Mouse (Mus musculus) heart, adult 2 months (tissue): Measurements from ENCODE around the gene Rarres2. TPM values are rescaled to one million over a fixed set of nuclear protein-coding genes. Genes with fewer than 3 reads are reported as not detected.

Experiments
- DNase-seq, 2 experiments: peaks; one replicate each; pipeline ENCODE4 v3.0.0; 2021
- H3K27ac ChIP-seq: fragments of 200-600 bp; 2 replicates; pipeline ENCODE4 v1.8.1; 2022
- H3K27me3 ChIP-seq: fragments of 200-500 bp; 2 replicates; pipeline ENCODE4 v1.6.1; 2012; ENCODE audit warnings: mild to moderate bottlenecking, low read length, inconsistent platforms, mixed read lengths; ENCODE audit not compliant: control insufficient read depth, insufficient read depth
- H3K36me3 ChIP-seq: fragments of 200-500 bp; 2 replicates; pipeline ENCODE4 v1.6.1; 2012; ENCODE audit warnings: low read length, inconsistent platforms; ENCODE audit not compliant: control insufficient read depth, insufficient read depth
- H3K4me1 ChIP-seq: fragments of 200-500 bp; 2 replicates; pipeline ENCODE4 v1.6.1; 2011; ENCODE audit warnings: low read length; ENCODE audit not compliant: control insufficient read depth, insufficient read depth
- H3K4me3 ChIP-seq: fragments of 200-600 bp; 2 replicates; pipeline ENCODE4 v1.8.1; 2022
- H3K79me2 ChIP-seq: fragments of 200-500 bp; replicated peaks from 2 replicates; pipeline ENCODE4 v1.6.1; 2012; ENCODE audit warnings: mild to moderate bottlenecking, inconsistent platforms, low read length, moderate library complexity, mixed read lengths; ENCODE audit not compliant: control insufficient read depth, insufficient read depth
- H3K9ac ChIP-seq: fragments of 200-500 bp; 2 replicates; pipeline ENCODE4 v1.6.1; 2012; ENCODE audit warnings: low read depth, mild to moderate bottlenecking, control low read depth, inconsistent platforms, low read length, mixed read lengths
- CTCF ChIP-seq: fragments of 200-600 bp; IDR thresholded peaks from 2 replicates; pipeline ENCODE4 v1.8.1; 2022; ENCODE audit warnings: antibody characterized with exemption, mild to moderate bottlenecking, moderate library complexity
- EP300 ChIP-seq: fragments of 200-500 bp; IDR thresholded peaks from 2 replicates; pipeline ENCODE4 v1.6.1; 2011; ENCODE audit warnings: low read depth, low read length, control low read depth; ENCODE audit not compliant: insufficient read depth
- POLR2A ChIP-seq: fragments of 200-500 bp; IDR thresholded peaks from 2 replicates; pipeline ENCODE4 v1.6.1; 2011; ENCODE audit warnings: mild to moderate bottlenecking, low read depth, low read length, control low read depth; ENCODE audit not compliant: insufficient read depth
- WGBS: fragments of 180-500 bp; shearing (Covaris S2); methylation state at CpG from one replicate; pipeline ENCODE4 v1.1.7; 2018; 5-methylcytosine and 5-hydroxymethylcytosine counted together
- intact Hi-C: fragments of 180-260 bp; cut with DNase I; formaldehyde crosslinking; loops from one replicate; pipeline ENCODE4 v1.15.1; 2025
- long read RNA-seq: library from polyadenylated mRNA; stranded (forward); transcript quantifications from one replicate; pipeline ENCODE4 v2.0.0, GENCODE M21; 2021
- polyA plus RNA-seq: library from polyadenylated mRNA; depleted of rRNA; stranded (reverse); fragments of >200 nt; gene quantifications from 2 replicates; pipeline ENCODE4 v1.2.3, GENCODE M21; 2012; rRNA removed
- total RNA-seq, 2 experiments: library from RNA; stranded (reverse); gene quantifications; 2 replicates each; pipeline ENCODE4 v1.2.3; 2021

Gene Rarres2
- 10 to 100 TPM; 70.9 to 82.4 TPM for total RNA-seq
- 93.7 and 99.3 TPM in 2 replicates for polyA plus RNA-seq
- long read RNA-seq, transcript Rarres2-204 (6 exons, 795 nt): major isoform, 16 of 28 reads
- long read RNA-seq, partial matches to known transcripts: 1 of 28 reads
- long read RNA-seq, other reads (novel, unspliced or antisense): 3 of 28 reads

- H3K27ac ChIP-seq: peak within 1 kb of the TSS; percentile 73
- H3K4me3 ChIP-seq: peak within 1 kb of the TSS; percentile 26
- no peaks in the 10 kb centered on the region for H3K79me2 ChIP-seq
- WGBS: 24% methylated on average over 6 of the region's 6 CpGs
- TF ChIP-seq CTCF (no peak), POLR2A (peak; percentile 59; the same call in 1 of the 2 replicates), EP300 (peak; percentile 75)
- DNase-seq: peak; percentile 69 to 80
- no peaks in the 10 kb centered on the region for H3K27me3 ChIP-seq
- H3K4me1 ChIP-seq: peaks cover 20% of the 10 kb centered on the region
- H3K36me3 ChIP-seq: no peaks in the 10 kb centered on the region
- intact Hi-C loops: no loop called here
- peak within 1 kb of the TSS; percentile 73 for H3K9ac ChIP-seq
Observed at GRCm38 (mm10) chr6:48572572-48573061, at the start of gene Rarres2. TSS of gene Rarres2 (minus strand) at chr6:48572789.

GRCm38 (mm10) chr6:48620031-48620430 lies 47.4 kb upstream of the Rarres2 start:
- no peaks in the 10 kb centered on the region for H3K36me3 ChIP-seq

GRCm38 (mm10) chr6:48614756-48615155 lies 42.2 kb upstream of the Rarres2 start:
- Histone ChIP-seq H3K79me2 (no peaks in the 10 kb centered on the region), H3K4me3 (no peak overlapping the region), H3K27ac (no peak overlapping the region), H3K27me3 (no peaks in the 10 kb centered on the region), H3K9ac (no peak overlapping the region), H3K4me1 (no peaks in the 10 kb centered on the region), H3K36me3 (no peaks in the 10 kb centered on the region)
- TF ChIP-seq EP300: no peak
- no peak for TF ChIP-seq POLR2A
- TF ChIP-seq CTCF: no peak
- WGBS: 89% methylated on average over 5 of the region's 5 CpGs
- no peak for DNase-seq
- intact Hi-C loops: no loop called here

More at GRCm38 (mm10) chr6:48620031-48620430, 47.4 kb upstream of the Rarres2 start:
- Histone ChIP-seq H3K27me3 (no peaks in the 10 kb centered on the region), H3K4me3 (no peak overlapping the region), H3K4me1 (no peaks in the 10 kb centered on the region), H3K9ac (no peak overlapping the region), H3K27ac (no peak overlapping the region), H3K79me2 (no peaks in the 10 kb centered on the region)
- WGBS: 92% methylated on average over 30 of the region's 30 CpGs
- no peak for DNase-seq
- TF ChIP-seq CTCF: no peak
- intact Hi-C loops: no loop called here

GRCm38 (mm10) chr6:48613464-48613863 lies 40.9 kb upstream of the Rarres2 start:
- no peaks in the 10 kb centered on the region for H3K27me3 ChIP-seq
- no peaks in the 10 kb centered on the region for H3K36me3 ChIP-seq
- H3K4me3 ChIP-seq: no peak overlapping the region
- 84% methylated on average over 4 of the region's 4 CpGs for WGBS
- intact Hi-C loops: no loop called here
- no peak for DNase-seq
- H3K9ac ChIP-seq: no peak overlapping the region
- no peaks in the 10 kb centered on the region for H3K79me2 ChIP-seq
- TF ChIP-seq POLR2A (no peak), EP300 (no peak), CTCF (no peak)
- no peak overlapping the region for H3K27ac ChIP-seq
- H3K4me1 ChIP-seq: no peaks in the 10 kb centered on the region

GRCm38 (mm10) chr6:48610657-48611056 lies 38.1 kb upstream of the Rarres2 start:
- Histone ChIP-seq H3K27me3 (no peaks in the 10 kb centered on the region), H3K79me2 (no peaks in the 10 kb centered on the region), H3K4me3 (no peak overlapping the region), H3K4me1 (no peaks in the 10 kb centered on the region; the same call in 1 of the 2 replicates), H3K36me3 (no peaks in the 10 kb centered on the region), H3K9ac (no peak overlapping the region), H3K27ac (no peak overlapping the region)
- 82% methylated on average over 3 of the region's 3 CpGs for WGBS
- TF ChIP-seq CTCF: no peak
- no peak for TF ChIP-seq EP300
- TF ChIP-seq POLR2A: no peak
- intact Hi-C loops: no loop called here
- no peak for DNase-seq

- Histone ChIP-seq H3K9ac (no peak overlapping the region), H3K4me3 (no peak overlapping the region), H3K4me1 (no peaks in the 10 kb centered on the region; the same call in 1 of the 2 replicates), H3K36me3 (no peaks in the 10 kb centered on the region), H3K27ac (no peak overlapping the region), H3K27me3 (no peaks in the 10 kb centered on the region), H3K79me2 (no peaks in the 10 kb centered on the region)
- intact Hi-C loops: no loop called here
- TF ChIP-seq EP300 (no peak), CTCF (no peak), POLR2A (no peak)
- WGBS: 65% methylated on average over 7 of the region's 7 CpGs
- DNase-seq: no peak
Observed at GRCm38 (mm10) chr6:48609512-48609911, 36.9 kb upstream of the Rarres2 start.
